Mouse (Mus musculus) midbrain, embryonic 12.5 days (tissue): ENCODE data around the gene Zfyve28. TPM values are rescaled to one million over a fixed set of nuclear protein-coding genes. Genes with fewer than 3 reads are reported as not detected.

ENCODE experiments used
- ATAC-seq: fragments of 200-750 bp; cut with Nextera tagmentation; 2 replicates; pipeline ENCODE4 v1.8.0; 2017; ENCODE audit warnings: low read depth, moderate TSS enrichment, moderate library complexity; ENCODE audit not compliant: low FRiP score
- H3K27ac ChIP-seq: fragments of 300-500 bp; sonication (generic); replicated peaks from 2 replicates; pipeline ENCODE4 v1.5.1; 2016; ENCODE audit warnings: mild to moderate bottlenecking
- H3K27me3 ChIP-seq: fragments of 300-500 bp; sonication (generic); 2 replicates; pipeline ENCODE4 v1.6.1; 2016; ENCODE audit warnings: mild to moderate bottlenecking
- H3K36me3 ChIP-seq: fragments of 300-500 bp; sonication (generic); 2 replicates; pipeline ENCODE4 v1.6.1; 2016
- H3K4me1 ChIP-seq: fragments of 300-500 bp; sonication (generic); 2 replicates; pipeline ENCODE4 v1.6.1; 2016
- H3K4me2 ChIP-seq: fragments of 300-500 bp; sonication (generic); replicated peaks from 2 replicates; pipeline ENCODE4 v1.6.1; 2016; ENCODE audit warnings: mild to moderate bottlenecking, moderate library complexity
- H3K4me3 ChIP-seq: fragments of 300-500 bp; sonication (generic); 2 replicates; pipeline ENCODE4 v1.5.1; 2016; ENCODE audit warnings: mild to moderate bottlenecking
- H3K9ac ChIP-seq: fragments of 300-500 bp; sonication (generic); replicated peaks from 2 replicates; pipeline ENCODE4 v1.6.1; 2016; ENCODE audit warnings: mild to moderate bottlenecking, moderate library complexity
- H3K9me3 ChIP-seq: fragments of 300-500 bp; sonication (generic); 2 replicates; pipeline ENCODE4 v1.6.1; 2016; ENCODE audit warnings: mild to moderate bottlenecking
- WGBS: fragments of 180-500 bp; shearing (Covaris S2); methylation state at CpG from one replicate; pipeline ENCODE4 v1.1.7; 2016; 5-methylcytosine and 5-hydroxymethylcytosine counted together
- polyA plus RNA-seq: library from polyadenylated mRNA; unstranded; fragments of >200 nt; fragmentation: Nextera tagmentation; extraction: Ambion mirVana; gene quantifications from 2 replicates; pipeline ENCODE4 v1.2.1, GENCODE M21; 2016

The Zfyve28 gene
- polyA plus RNA-seq, 1 experiment from 2014 or later = 1.9 TPM

- H3K9ac ChIP-seq = peak within 1 kb of the TSS; percentile 79
- peak; percentile 100 for ATAC-seq
- peaks cover 15% of the 10 kb centered on the region; the same call in 1 of the 2 replicates for H3K36me3 ChIP-seq
- no peaks in the 10 kb centered on the region for H3K27me3 ChIP-seq
- peak within 1 kb of the TSS; percentile 64 for H3K4me2 ChIP-seq
- WGBS = under 1% methylated on average over 57 of the region's 57 CpGs
- peak within 1 kb of the TSS; percentile 67 for H3K4me3 ChIP-seq
- no peaks in the 10 kb centered on the region for H3K9me3 ChIP-seq
- peaks cover 21% of the 10 kb centered on the region for H3K4me1 ChIP-seq
- peak within 1 kb of the TSS; percentile 93 for H3K27ac ChIP-seq
Observed at GRCm38 (mm10) chr5:34168950-34169891, 119.0 kb downstream of the Zfyve28 start, which contains the start of the genes Poln and Haus3. Gene Poln, minus strand, starts transcription at chr5:34169448. Gene Haus3, minus strand, starts transcription at chr5:34169527.

GRCm38 (mm10) chr5:34167857-34168256 is 120.4 kb downstream of the Zfyve28 start:
- Histone ChIP-seq H3K4me2 (peak overlapping the region; percentile 28), H3K36me3 (peaks cover 9% of the 10 kb centered on the region; the same call in 1 of the 2 replicates), H3K27ac (no peak overlapping the region), H3K4me1 (peaks cover 21% of the 10 kb centered on the region), H3K9me3 (no peaks in the 10 kb centered on the region), H3K9ac (no peak overlapping the region), H3K27me3 (no peaks in the 10 kb centered on the region), H3K4me3 (no peak overlapping the region)
- WGBS = 88% methylated on average over 4 of the region's 4 CpGs
- ATAC-seq = no peak

GRCm38 (mm10) chr5:34165793-34166192 is 122.5 kb downstream of the Zfyve28 start:
- no peak overlapping the region for H3K4me2 ChIP-seq
- ATAC-seq = no peak

GRCm38 (mm10) chr5:34148476-34148875 is 139.8 kb downstream of the Zfyve28 start:
- no peak overlapping the region for H3K9ac ChIP-seq
- H3K36me3 ChIP-seq = peaks cover 6% of the 10 kb centered on the region
- H3K4me1 ChIP-seq = no peaks in the 10 kb centered on the region
- H3K27ac ChIP-seq = no peak overlapping the region
- no peak for ATAC-seq
- H3K4me2 ChIP-seq = no peak overlapping the region
- H3K9me3 ChIP-seq = no peaks in the 10 kb centered on the region
- H3K27me3 ChIP-seq = no peaks in the 10 kb centered on the region
- no peak overlapping the region for H3K4me3 ChIP-seq

More at GRCm38 (mm10) chr5:34165793-34166192, 122.5 kb downstream of the Zfyve28 start:
- H3K9me3 ChIP-seq = no peaks in the 10 kb centered on the region
- 90% methylated on average over 4 of the region's 4 CpGs for WGBS
- H3K27me3 ChIP-seq = no peaks in the 10 kb centered on the region
- H3K36me3 ChIP-seq = peaks cover 16% of the 10 kb centered on the region; the same call in 1 of the 2 replicates
- H3K27ac ChIP-seq = no peak overlapping the region
- H3K9ac ChIP-seq = no peak overlapping the region
- no peak overlapping the region for H3K4me3 ChIP-seq
- H3K4me1 ChIP-seq = peaks cover 21% of the 10 kb centered on the region

- ATAC-seq = no peak
- H3K4me3 ChIP-seq = no peak overlapping the region
- no peaks in the 10 kb centered on the region for H3K4me1 ChIP-seq
- H3K9ac ChIP-seq = no peak overlapping the region
- no peaks in the 10 kb centered on the region for H3K36me3 ChIP-seq
- no peaks in the 10 kb centered on the region for H3K27me3 ChIP-seq
- no peaks in the 10 kb centered on the region for H3K9me3 ChIP-seq
- WGBS = 91% methylated on average over 3 of the region's 3 CpGs
- H3K4me2 ChIP-seq = no peak overlapping the region
- H3K27ac ChIP-seq = no peak overlapping the region
Observed at GRCm38 (mm10) chr5:34147554-34147953, 140.7 kb downstream of the Zfyve28 start.

Other genes with a start within 250 kb of the Zfyve28 start
- 0.51 and 1.3 TPM in 2 replicates for gene Poln, start 119.0 kb downstream of the Zfyve28 start, polyA plus RNA-seq
- 37.0 and 41.8 TPM in 2 replicates for gene Haus3, start 118.9 kb downstream of the Zfyve28 start, polyA plus RNA-seq
- 26.4 and 31.8 TPM in 2 replicates for gene Mxd4, start 100.7 kb downstream of the Zfyve28 start, polyA plus RNA-seq
- gene Cfap99, start 151 bp upstream of the Zfyve28 start, polyA plus RNA-seq = not detected in 2 replicates
- 155 and 172 TPM in 2 replicates for gene Rnf4, start 47.8 kb upstream of the Zfyve28 start, polyA plus RNA-seq
- gene Fam193a, start 81.5 kb upstream of the Zfyve28 start, polyA plus RNA-seq = 17.4 and 18.9 TPM in 2 replicates
- 6.8 and 11.2 TPM in 2 replicates for gene Tnip2, start 225.5 kb upstream of the Zfyve28 start, polyA plus RNA-seq
- 13.5 and 15.8 TPM in 2 replicates for gene Sh3bp2, start 237.4 kb upstream of the Zfyve28 start, polyA plus RNA-seq